Mouse (Mus musculus) hindbrain, embryonic 13.5 days (tissue): ENCODE data around the gene Qpctl. TPM values are rescaled to one million over a fixed set of nuclear protein-coding genes. Genes with fewer than 3 reads are reported as not detected.

ENCODE experiments used
- ATAC-seq: fragments of 200-750 bp; cut with Nextera tagmentation; 2 replicates; pipeline ENCODE4 v1.8.0; 2017; ENCODE audit warnings: moderate TSS enrichment; ENCODE audit not compliant: low FRiP score
- H3K27ac ChIP-seq: fragments of 300-500 bp; sonication (generic); 2 replicates; pipeline ENCODE4 v1.5.1; 2015; ENCODE audit warnings: inconsistent platforms, mild to moderate bottlenecking, moderate library complexity
- H3K27me3 ChIP-seq: fragments of 300-500 bp; sonication (generic); 2 replicates; pipeline ENCODE4 v1.6.1; 2015; ENCODE audit warnings: mild to moderate bottlenecking, inconsistent platforms
- H3K36me3 ChIP-seq: fragments of 300-500 bp; sonication (generic); 2 replicates; pipeline ENCODE4 v1.6.1; 2015; ENCODE audit warnings: mild to moderate bottlenecking, inconsistent platforms
- H3K4me1 ChIP-seq: fragments of 300-500 bp; sonication (generic); replicated peaks from 2 replicates; pipeline ENCODE4 v1.6.1; 2015; ENCODE audit warnings: inconsistent platforms
- H3K4me2 ChIP-seq: fragments of 300-500 bp; sonication (generic); 2 replicates; pipeline ENCODE4 v1.6.1; 2015; ENCODE audit warnings: inconsistent platforms, mild to moderate bottlenecking, moderate library complexity
- H3K4me3 ChIP-seq: fragments of 300-500 bp; sonication (generic); 2 replicates; pipeline ENCODE4 v1.5.1; 2015; ENCODE audit warnings: mild to moderate bottlenecking, inconsistent platforms
- H3K9ac ChIP-seq: fragments of 300-500 bp; sonication (generic); 2 replicates; pipeline ENCODE4 v1.6.1; 2015; ENCODE audit warnings: mild to moderate bottlenecking, inconsistent platforms
- H3K9me3 ChIP-seq: fragments of 300-500 bp; sonication (generic); 2 replicates; pipeline ENCODE4 v1.6.1; 2016; ENCODE audit warnings: inconsistent platforms
- WGBS: fragments of 180-500 bp; shearing (Covaris S2); methylation state at CpG from one replicate; pipeline ENCODE4 v1.1.7; 2015; 5-methylcytosine and 5-hydroxymethylcytosine counted together
- microRNA counts: library from miRNA; unstranded; fragments of <30 nt; microRNA quantifications from one replicate; lab custom pipeline; 2016
- microRNA-seq: library from miRNA; unstranded; fragments of <30 nt; microRNA quantifications from one replicate; pipeline ENCODE4, GENCODE M21; 2016
- polyA plus RNA-seq: library from polyadenylated mRNA; unstranded; fragments of >200 nt; fragmentation: Nextera tagmentation; extraction: Ambion mirVana; gene quantifications from 2 replicates; pipeline ENCODE4 v1.2.1, GENCODE M21; 2015

Gene Qpctl
- polyA plus RNA-seq, 1 experiment from 2014 or later = 23.1 TPM

GRCm38 (mm10) chr7:19093537-19094385 is 55.3 kb downstream of the Qpctl start:
- WGBS = under 1% methylated on average over 45 of the region's 45 CpGs
- Histone ChIP-seq H3K4me3 (peak overlapping the region; percentile 55), H3K9me3 (no peaks in the 10 kb centered on the region), H3K4me2 (peak overlapping the region; percentile 96), H3K36me3 (peaks cover 36% of the 10 kb centered on the region), H3K27ac (peak overlapping the region; percentile 85), H3K4me1 (peaks cover 55% of the 10 kb centered on the region), H3K9ac (peak overlapping the region; percentile 76), H3K27me3 (peaks cover 62% of the 10 kb centered on the region)
- ATAC-seq = peak; percentile 71

- Histone ChIP-seq H3K27me3 (peaks cover 62% of the 10 kb centered on the region), H3K36me3 (peaks cover 42% of the 10 kb centered on the region), H3K4me3 (peak overlapping the region; percentile 55), H3K9ac (peak overlapping the region; percentile 59; the same call in 1 of the 2 replicates), H3K4me2 (peak overlapping the region; percentile 96), H3K9me3 (no peaks in the 10 kb centered on the region), H3K4me1 (peaks cover 55% of the 10 kb centered on the region), H3K27ac (peak overlapping the region; percentile 58)
- peak; percentile 44 for ATAC-seq
- WGBS = 0% methylated on average over 11 of the region's 15 CpGs
Observed at GRCm38 (mm10) chr7:19093174-19093521, 55.9 kb downstream of the Qpctl start.

- peaks cover 62% of the 10 kb centered on the region for H3K27me3 ChIP-seq
- H3K4me3 ChIP-seq = peak overlapping the region; percentile 55
- H3K4me2 ChIP-seq = peak overlapping the region; percentile 96
- peak overlapping the region; percentile 59 for H3K9ac ChIP-seq
- no peaks in the 10 kb centered on the region for H3K9me3 ChIP-seq
- peak overlapping the region; percentile 44; the same call in 1 of the 2 replicates for H3K27ac ChIP-seq
- WGBS = 6% methylated on average over 38 of the region's 38 CpGs
- peak; percentile 53 for ATAC-seq
- peaks cover 48% of the 10 kb centered on the region for H3K36me3 ChIP-seq
- peaks cover 55% of the 10 kb centered on the region for H3K4me1 ChIP-seq
Observed at GRCm38 (mm10) chr7:19092381-19093173, 56.5 kb downstream of the Qpctl start.

GRCm38 (mm10) chr7:19091913-19092312 is 57.2 kb downstream of the Qpctl start:
- Histone ChIP-seq H3K36me3 (peaks cover 54% of the 10 kb centered on the region), H3K27me3 (peaks cover 59% of the 10 kb centered on the region), H3K4me2 (peak overlapping the region; percentile 96; the same call in 1 of the 2 replicates), H3K27ac (peak overlapping the region; percentile 44; the same call in 1 of the 2 replicates), H3K9me3 (no peaks in the 10 kb centered on the region), H3K4me1 (peaks cover 50% of the 10 kb centered on the region), H3K4me3 (no peak overlapping the region), H3K9ac (0 out of 2 replicates have a peak overlapping the region, but pooled peaks have one; percentile 19)
- ATAC-seq = no peak
- 33% methylated on average over 16 of the region's 17 CpGs for WGBS

MicroRNA genes within 50 kb of the gene (microRNA counts, 519-probe panel; counts per million panel counts)
- microRNA mmu-miR-330 (lab: Ali Mortazavi, UCI) = 51.3 counts per million

Small RNA genes within 50 kb of the gene (microRNA-seq; reads per million reads assigned to microRNA genes)
- 455 reads per million, percentile 68 among the genes with 10 or more reads in this experiment for gene Mir330

Other genes with a start within 250 kb of the Qpctl start
- gene Ccdc61, start 238.9 kb downstream of the Qpctl start, polyA plus RNA-seq = 23.5 and 23.6 TPM in 2 replicates
- gene Nova2, start 223.4 kb downstream of the Qpctl start, polyA plus RNA-seq = 14.9 and 15.8 TPM in 2 replicates
- gene Nanos2, start 161.9 kb downstream of the Qpctl start, polyA plus RNA-seq = 0.75 and 1.1 TPM in 2 replicates
- 4.8 and 5.2 TPM in 2 replicates for gene Mypop, start 158.0 kb downstream of the Qpctl start, polyA plus RNA-seq
- gene Irf2bp1, start 145.2 kb downstream of the Qpctl start, polyA plus RNA-seq = 23.4 and 24.6 TPM in 2 replicates
- not detected in 2 replicates for gene Foxa3, start 125.8 kb downstream of the Qpctl start, polyA plus RNA-seq
- gene Sympk, start 124.9 kb downstream of the Qpctl start, polyA plus RNA-seq = 29.7 and 30.1 TPM in 2 replicates
- gene Rsph6a, start 94.6 kb downstream of the Qpctl start, polyA plus RNA-seq = not detected in 2 replicates
- gene Dmwd, start 73.1 kb downstream of the Qpctl start, polyA plus RNA-seq = 25.4 and 25.6 TPM in 2 replicates
- gene Dmpk, start 65.4 kb downstream of the Qpctl start, polyA plus RNA-seq = 9.4 and 11.6 TPM in 2 replicates
- gene Six5, start 54.7 kb downstream of the Qpctl start, polyA plus RNA-seq = 2.4 and 2.8 TPM in 2 replicates
- 2.2 and 3.6 TPM in 2 replicates for gene Gm4969, start 30.9 kb downstream of the Qpctl start, polyA plus RNA-seq
- gene Fbxo46, start 29.4 kb downstream of the Qpctl start, polyA plus RNA-seq = 18.9 and 20.2 TPM in 2 replicates
- 123 and 128 TPM in 2 replicates for gene Snrpd2, start 431 bp upstream of the Qpctl start, polyA plus RNA-seq
- 1.6 and 2.3 TPM in 2 replicates for gene Gipr, start 16.8 kb upstream of the Qpctl start, polyA plus RNA-seq
- 6.6 and 8.2 TPM in 2 replicates for gene Eml2, start 27.1 kb upstream of the Qpctl start, polyA plus RNA-seq
- gene Gpr4, start 63.2 kb upstream of the Qpctl start, polyA plus RNA-seq = 1.8 and 2.3 TPM in 2 replicates
- gene Opa3, start 79.0 kb upstream of the Qpctl start, polyA plus RNA-seq = 36.9 and 37.1 TPM in 2 replicates
- 38.5 and 39.7 TPM in 2 replicates for gene Vasp, start 122.5 kb upstream of the Qpctl start, polyA plus RNA-seq
- 0.49 and 0.69 TPM in 2 replicates for gene Ppm1n, start 130.8 kb upstream of the Qpctl start, polyA plus RNA-seq
- 101 and 104 TPM in 2 replicates for gene Rtn2, start 133.3 kb upstream of the Qpctl start, polyA plus RNA-seq
- 0.06 and 0.08 TPM in 2 replicates for gene Fosb, start 160.8 kb upstream of the Qpctl start, polyA plus RNA-seq
- 84.9 and 96.6 TPM in 2 replicates for gene Ercc1, start 195.5 kb upstream of the Qpctl start, polyA plus RNA-seq
- 20.9 and 22.1 TPM in 2 replicates for gene Cd3eap, start 210.2 kb upstream of the Qpctl start, polyA plus RNA-seq
- gene Ppp1r13l, start 210.5 kb upstream of the Qpctl start, polyA plus RNA-seq = 1.4 and 2.2 TPM in 2 replicates
- gene Ercc2, start 232.7 kb upstream of the Qpctl start, polyA plus RNA-seq = 20.9 and 28.4 TPM in 2 replicates